Mouse (Mus musculus) embryonic stem cell, embryonic (primary cell): ENCODE measurements at regions not wholly inside any gene's neighbourhood (a gene's known extent, or its start where the extent isn't known, plus 50 kb on each side); places are given as distances from the start of the nearest gene placed in this dataset.

Experiments used
- CTCF ChIA-PET, 4 experiments: fragments of 300-600 bp in 2 of 4; fragments of 350-600 bp in 2 of 4; sonication (Branson Sonifier 250); formaldehyde crosslinking; loops; one replicate each; lab custom pipeline; 2022; ENCODE audit warnings: inconsistent platforms in 2 of 4; lab: Charles Lee
- POLR2A ChIA-PET, 4 experiments: fragments of 300-600 bp in 2 of 4; fragments of 350-600 bp in 2 of 4; sonication (Branson Sonifier 250); formaldehyde crosslinking; loops; one replicate each; lab custom pipeline; 2022; ENCODE audit warnings: antibody characterized with exemption in 4 of 4, inconsistent platforms in 1 of 4; lab: Charles Lee

GRCm38 (mm10) chr1:18668901-18669300 is 404.0 kb upstream of the Defb41 start:
- ChIA-PET CTCF (no interaction called here), POLR2A (no interaction called here)

DNA sequence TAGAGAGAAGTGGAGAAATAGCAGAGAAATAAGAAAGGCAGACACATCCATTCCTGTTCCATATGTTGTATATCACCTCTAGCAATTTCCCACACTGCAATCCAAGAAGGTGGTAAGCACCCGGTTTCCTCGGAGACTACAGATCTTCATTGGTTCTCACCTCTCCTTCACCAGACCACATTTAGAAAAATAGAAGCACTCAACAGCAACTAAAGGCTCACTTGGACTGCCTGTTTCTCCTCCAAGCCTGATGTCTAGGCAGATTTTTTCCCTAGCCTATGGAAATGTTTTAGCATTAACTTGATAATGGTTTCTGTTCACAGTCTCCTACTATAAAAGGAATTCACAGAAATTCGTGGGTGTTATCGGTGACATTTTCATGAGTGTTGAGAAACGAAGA is 403.3 kb upstream of the Defb41 start:
- ChIA-PET CTCF (no interaction called here), POLR2A (no interaction called here)

DNA sequence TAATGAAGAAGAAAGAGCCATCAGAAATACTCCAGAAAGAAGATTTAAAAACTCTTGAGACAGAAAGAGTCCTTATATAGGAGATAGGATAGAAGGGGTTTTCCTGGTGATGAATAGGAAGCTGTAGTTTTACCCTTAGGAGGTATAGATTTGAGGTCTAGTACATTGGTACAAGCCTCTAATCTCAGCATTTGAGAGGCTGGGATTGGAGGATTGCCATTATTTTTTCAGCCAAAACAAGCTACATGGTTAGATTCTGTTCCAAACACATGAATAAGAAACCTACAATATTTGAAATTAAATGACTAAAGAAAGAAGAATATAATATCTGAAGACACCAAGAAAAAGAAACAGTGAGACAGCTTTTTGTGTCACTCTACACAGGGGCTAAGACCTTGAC is 375.9 kb upstream of the Defb41 start:
- CTCF ChIA-PET, result no interaction called here
- POLR2A ChIA-PET, result no interaction called here

GRCm38 (mm10) chr1:18639460-18640300 is 374.7 kb upstream of the Defb41 start:
- ChIA-PET CTCF (interaction anchor here in 2 of 4 experiments (0.5 to 1.0 kb wide), 2 partner anchors 154 kb away, joined by 3 read pairs; no protein-coding TSS in a partner anchor), POLR2A (interaction anchor here in 1 of 4 experiments (0.6 kb wide), 4 partner anchors 51 to 1352 kb away, joined by 3 to 5 read pairs (median 4); no protein-coding TSS in a partner anchor)

- POLR2A ChIA-PET, result no interaction called here
- CTCF ChIA-PET, result no interaction called here
Measured at GRCm38 (mm10) chr1:18637334-18637733, 372.4 kb upstream of the Defb41 start.

GRCm38 (mm10) chr1:18610231-18610630 is 345.3 kb upstream of the Defb41 start:
- ChIA-PET POLR2A (interaction anchor here in 1 of 4 experiments (0.7 kb wide), 1 partner anchor 18 kb away, joined by 3 read pairs; no protein-coding TSS in a partner anchor), CTCF (no interaction called here)

DNA sequence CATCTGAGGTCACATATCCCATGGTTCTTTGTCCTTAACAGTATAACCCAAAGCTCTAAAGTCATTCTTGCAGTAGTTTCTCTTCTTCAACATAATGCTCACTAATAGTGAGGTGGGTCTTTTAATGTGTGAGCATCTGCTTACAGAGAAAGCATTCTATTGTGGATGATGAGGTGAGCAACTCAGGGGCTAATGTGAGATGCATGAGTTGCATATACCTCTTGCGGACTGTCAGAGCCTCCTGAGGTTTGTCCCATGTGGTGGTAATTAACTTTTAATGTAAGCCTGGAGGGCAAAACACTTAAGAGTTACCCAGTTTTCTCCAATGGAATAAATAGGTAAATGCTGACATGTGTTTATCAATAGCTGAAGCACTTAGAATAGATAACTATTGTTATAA is 334.9 kb upstream of the Defb41 start:
- CTCF ChIA-PET, result no interaction called here
- POLR2A ChIA-PET, result interaction anchor here in 1 of 4 experiments (0.5 kb wide), 1 partner anchor 101 kb away, joined by 4 read pairs; no protein-coding TSS in a partner anchor

DNA sequence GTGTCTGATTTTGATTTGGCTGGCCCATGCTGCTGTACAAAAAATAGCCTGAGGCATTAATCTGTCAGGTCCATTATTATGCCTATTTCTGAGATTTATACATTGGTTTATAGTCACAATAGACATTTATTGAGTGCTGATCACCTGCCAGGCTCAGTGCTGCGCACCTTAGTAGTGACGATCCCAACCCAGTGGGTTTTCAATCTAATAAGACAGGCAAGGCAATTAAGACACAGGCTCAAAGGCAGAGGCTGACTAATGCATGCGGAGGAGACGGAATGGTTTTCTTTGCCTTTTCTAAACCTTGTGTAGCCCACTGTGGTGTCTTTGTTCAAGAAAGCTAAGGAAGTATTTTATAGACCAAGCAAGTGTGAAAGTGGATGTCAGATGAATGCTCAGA is 334.0 kb upstream of the Defb41 start:
- ChIA-PET POLR2A (no interaction called here), CTCF (no interaction called here)

DNA sequence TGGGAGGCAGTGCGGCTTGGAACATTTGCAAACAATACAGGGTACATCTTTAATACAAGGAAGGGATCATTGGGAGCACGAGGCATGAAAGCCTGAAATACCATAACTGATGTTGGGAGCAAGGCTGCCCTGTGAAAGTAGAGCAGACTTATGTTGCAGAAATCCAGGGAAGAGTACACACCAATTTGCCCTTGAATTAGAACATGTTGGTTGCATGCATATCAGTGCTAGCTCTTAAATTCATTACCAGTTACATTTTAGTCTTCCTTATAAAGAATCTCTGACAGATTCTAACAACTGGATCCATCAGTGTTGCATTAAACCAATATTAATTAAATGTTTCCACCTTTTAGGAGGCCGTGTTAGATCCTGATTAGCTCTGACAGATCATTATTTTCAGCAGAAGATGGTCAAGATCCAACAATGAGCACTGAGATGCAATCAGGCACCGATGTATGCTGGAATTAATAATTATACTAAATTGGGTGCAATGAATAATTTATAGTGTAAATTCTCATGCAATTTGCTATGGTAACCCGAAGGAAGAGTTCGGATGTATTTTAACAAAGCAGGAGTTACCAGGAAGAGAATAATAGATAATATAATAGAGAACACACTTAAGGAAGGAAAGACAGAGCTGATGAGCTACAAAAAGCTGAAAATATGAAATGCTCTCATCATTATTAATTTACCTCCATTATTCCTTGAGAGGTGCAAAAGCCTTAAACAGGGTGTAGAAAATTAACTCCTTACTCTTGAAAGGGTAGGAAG is 318.6 kb upstream of the Defb41 start:
- CTCF ChIA-PET, result no interaction called here
- POLR2A ChIA-PET, result no interaction called here

DNA sequence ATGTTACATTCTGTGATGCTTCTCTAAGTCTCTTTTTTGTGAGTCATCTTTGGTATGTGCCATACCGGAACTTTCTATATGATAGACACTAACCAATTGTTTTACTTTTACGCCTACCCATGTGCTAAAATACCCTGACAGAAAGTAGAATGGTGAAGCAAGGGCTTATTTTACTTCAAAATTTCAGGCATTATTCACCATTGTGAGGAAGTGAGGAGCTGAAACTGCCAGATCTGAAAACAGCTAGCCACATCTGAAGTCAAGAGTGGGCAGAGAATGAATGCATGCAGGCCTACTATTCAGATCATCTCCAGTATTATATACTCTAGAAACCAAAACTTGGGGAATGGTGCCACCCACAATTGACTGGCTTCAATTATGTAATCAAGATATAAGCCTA is 313.7 kb upstream of the Defb41 start:
- ChIA-PET POLR2A (no interaction called here), CTCF (no interaction called here)

DNA sequence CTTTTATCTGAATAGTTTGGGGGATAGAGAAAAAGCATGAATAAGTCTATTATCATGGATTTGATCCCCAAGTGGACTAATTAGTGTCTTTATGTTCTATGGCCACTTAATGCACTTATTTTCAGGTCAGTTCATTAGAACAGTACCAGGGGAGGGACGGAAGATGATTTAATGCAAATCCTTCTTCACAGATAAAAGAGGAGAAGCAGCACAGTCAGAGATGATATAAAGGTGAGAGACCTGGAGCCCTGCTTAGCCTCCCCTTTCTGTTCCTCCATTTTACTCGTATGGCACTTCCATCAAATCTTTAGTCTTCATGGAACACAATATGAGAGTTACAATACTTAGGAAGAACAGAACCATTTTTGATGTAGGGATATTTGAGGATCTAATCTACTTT is 302.1 kb upstream of the Defb41 start:
- CTCF ChIA-PET, result no interaction called here
- POLR2A ChIA-PET, result no interaction called here

- ChIA-PET CTCF (no interaction called here), POLR2A (no interaction called here)
Measured at GRCm38 (mm10) chr1:18551211-18551610, 286.3 kb upstream of the Defb41 start.

DNA sequence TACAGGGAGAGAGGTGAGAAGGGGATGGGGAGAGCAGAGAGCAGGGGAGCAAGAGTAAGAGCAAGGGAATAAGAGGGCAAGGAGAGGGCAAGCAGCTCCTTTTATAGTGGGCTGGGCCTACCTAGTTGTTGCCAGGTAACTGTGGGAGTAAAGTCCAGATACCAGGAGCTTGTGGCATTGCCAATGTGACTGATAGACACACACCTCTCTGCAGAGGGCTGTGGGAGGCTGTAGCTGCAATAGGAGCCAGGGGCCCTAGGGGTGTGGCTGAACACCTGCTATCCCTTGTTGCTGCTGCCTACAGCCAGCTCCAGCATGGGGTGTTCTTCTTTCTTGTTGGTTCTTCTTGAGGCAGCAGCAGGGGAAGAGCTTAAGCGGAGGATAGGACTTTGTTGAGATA is 266.8 kb upstream of the Defb41 start:
- POLR2A ChIA-PET, result interaction anchor here in 1 of 4 experiments (0.7 kb wide), 1 partner anchor 142 kb away, joined by 3 read pairs; no protein-coding TSS in a partner anchor
- CTCF ChIA-PET, result no interaction called here

DNA sequence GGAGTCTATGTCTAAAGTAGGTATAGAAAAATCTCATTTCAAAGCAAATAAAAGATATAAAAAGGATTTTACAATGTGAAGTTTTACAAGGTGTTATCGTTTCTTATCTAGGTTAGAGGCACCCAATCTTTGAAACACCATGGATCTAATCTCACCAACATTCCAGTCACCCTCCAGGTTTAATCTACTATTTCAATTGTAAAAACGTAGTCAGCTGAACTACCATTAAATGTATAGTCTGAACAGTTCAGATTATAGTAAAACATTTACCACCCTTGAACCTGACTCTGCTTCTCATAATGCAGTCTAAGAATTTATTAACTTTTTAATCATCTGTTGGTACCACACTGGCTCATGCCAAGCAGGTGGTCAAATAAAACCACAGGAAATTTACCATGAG is 259.5 kb upstream of the Defb41 start:
- CTCF ChIA-PET, result no interaction called here
- POLR2A ChIA-PET, result no interaction called here

- ChIA-PET CTCF (no interaction called here), POLR2A (interaction anchor here in 1 of 4 experiments (0.7 kb wide), 1 partner anchor 10 kb away, joined by 3 read pairs; no protein-coding TSS in a partner anchor)
Measured at GRCm38 (mm10) chr1:18522902-18523301, 258.0 kb upstream of the Defb41 start.

DNA sequence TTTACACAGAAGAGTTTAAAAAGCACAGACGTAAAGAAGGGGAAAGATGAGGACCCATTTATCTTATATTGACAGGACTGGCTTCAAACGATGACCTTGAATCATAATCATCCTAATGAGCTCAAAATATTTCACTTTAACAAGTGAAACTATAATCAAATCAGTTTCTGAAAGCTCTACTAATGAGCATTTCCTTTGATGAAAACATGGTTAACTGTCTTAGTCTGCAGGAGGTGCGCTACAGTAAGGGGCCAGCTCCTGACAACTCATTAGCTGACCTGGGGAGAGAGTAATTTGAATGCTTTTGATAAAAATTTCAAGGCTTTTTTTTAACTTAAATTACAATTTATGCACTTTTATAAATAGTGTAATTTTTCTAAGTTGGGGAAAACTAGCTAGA is 247.8 kb upstream of the Defb41 start:
- ChIA-PET POLR2A (no interaction called here), CTCF (no interaction called here)

- CTCF ChIA-PET, result no interaction called here
Measured at GRCm38 (mm10) chr1:18498556-18498955, 233.6 kb upstream of the Defb41 start.

DNA sequence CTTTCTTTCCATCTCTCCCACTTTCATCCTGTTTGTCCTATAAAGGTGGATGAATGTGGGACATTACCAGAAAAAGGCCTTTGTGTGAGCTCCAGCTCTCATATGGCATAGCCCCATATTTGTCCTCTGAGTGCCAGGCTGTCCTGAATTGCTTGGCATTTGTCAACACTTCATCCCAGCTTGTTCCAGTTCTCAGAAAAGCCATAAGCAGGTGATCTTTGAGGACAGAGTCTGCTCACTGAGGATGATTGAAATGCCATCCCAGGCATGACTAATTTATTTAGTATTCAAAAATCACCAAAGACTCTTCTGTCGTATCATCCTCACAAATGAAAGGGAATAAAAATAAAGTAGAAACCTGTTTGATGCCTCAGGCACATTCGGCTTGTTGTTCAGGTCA is 203.6 kb upstream of the Defb41 start:
- CTCF ChIA-PET, result no interaction called here
- POLR2A ChIA-PET, result no interaction called here

More at GRCm38 (mm10) chr1:18498556-18498955, 233.6 kb upstream of the Defb41 start:
- POLR2A ChIA-PET, result no interaction called here

DNA sequence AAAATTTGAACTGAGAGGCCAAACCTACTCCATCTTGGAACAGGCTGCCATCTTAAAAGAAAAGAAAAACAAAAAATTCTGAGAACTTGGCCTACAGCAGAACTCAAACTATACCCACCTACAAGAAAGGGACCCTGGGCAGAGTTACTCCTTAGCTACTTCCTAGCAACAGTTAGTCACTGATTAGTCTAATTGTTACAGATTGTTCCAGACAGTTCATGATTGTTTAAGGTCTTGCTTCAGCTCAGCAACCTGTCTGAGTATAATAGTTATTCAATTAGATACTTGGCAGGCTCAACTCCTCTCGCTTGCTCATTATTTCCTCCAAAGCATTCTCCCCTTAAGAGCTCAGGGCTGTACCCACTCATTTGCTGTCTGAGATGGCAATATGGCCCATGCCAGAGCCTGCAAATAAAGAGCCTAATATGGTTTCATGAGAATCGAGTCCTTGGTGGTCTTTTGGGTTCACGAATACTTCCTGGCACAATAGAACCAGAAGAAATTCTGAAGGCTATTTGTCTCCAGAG is 200.4 kb upstream of the Defb41 start:
- ChIA-PET CTCF (no interaction called here), POLR2A (no interaction called here)

DNA sequence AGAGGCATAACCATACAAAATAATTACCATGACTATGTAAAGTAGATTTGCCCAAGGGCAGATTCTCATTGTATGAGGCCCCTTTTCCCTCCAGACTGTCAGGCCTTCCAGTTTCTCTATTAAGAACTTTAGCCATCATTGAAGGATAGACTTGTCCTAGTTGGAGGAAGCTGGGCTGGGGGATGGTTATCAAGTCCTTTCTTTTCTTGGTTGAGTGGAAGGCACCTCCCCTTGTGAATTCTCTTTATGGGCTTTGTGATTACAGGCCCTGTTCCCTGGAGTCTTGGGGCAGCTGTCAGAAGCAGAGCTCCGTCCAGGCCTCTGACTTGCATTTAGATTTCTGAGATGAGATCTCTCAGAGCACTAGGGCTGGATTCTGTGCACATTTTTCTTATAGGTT is 198.3 kb upstream of the Defb41 start:
- CTCF ChIA-PET, result no interaction called here
- POLR2A ChIA-PET, result no interaction called here
